Mouse (Mus musculus) kidney, postnatal 4 days (tissue): ENCODE results near the gene Gm10668.
"Not testable (repeated sequence)": the region's sequence is repeated elsewhere in the genome, so short reads cannot be mapped to it uniquely, and the experiment has no call there.

Source experiments
- DNase-seq, 2 experiments: peaks; one replicate each; pipeline ENCODE4 v3.0.0; 2021; ENCODE audit warnings: mixed read lengths in 2 of 2

Gm10668 gene

DNA sequence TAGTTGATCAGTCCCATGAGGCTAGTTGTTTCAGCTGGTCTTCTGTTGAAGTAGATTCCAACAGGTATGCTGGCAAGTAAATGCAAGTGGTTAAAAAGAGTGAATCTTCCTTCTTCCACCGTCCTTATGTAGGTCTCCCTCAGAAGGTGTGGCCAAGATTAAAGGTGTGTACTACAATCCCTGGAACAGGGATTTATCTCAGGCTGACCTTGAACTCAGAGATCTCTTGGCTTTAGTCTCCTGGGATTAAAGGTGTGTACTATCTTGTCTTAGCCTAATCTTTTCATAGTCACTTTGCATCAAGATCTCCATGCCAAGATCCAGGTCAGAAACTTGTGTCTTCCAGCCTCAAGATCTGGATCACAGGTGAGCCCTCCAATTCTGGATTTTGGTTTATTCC lies at the start of gene Gm10668:
TSS of gene Gm10668 (minus strand) at position 101 of the 400 bp plus-strand sequence.
- DNase-seq = not testable (repeated sequence)

DNA sequence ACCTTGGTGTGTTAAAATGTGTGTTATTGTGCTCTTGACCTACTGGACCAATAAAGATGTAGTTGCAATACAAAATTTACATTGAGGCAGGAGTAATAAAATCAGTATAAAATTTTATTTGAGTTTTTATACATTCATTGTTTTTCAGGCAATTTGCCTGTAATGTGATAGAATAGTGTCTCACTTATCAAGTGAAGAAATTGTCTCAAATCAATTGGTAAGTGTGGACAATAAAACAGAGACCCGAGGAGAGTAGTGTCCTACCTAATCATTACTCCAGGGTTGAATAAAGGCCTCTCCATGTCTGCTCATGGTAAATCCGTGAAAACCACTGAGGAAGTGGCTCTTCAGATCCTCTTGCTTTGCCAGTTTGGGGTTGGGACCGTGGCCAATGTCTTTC lies 40.5 kb upstream of the Gm10668 start, which contains the start of gene Vmn1r112:
TSS of gene Vmn1r112 (plus strand) at position 301 of the 400 bp plus-strand sequence.
- DNase-seq = not testable (repeated sequence)

- DNase-seq = not testable (repeated sequence)
Observed at GRCm38 (mm10) chr7:20703116-20703515, 27.3 kb downstream of the Gm10668 start, which contains the start of gene Vmn1r111. Gene Vmn1r111 (minus strand): TSS chr7:20703216.
